Mouse (Mus musculus) heart, embryonic 13.5 days (tissue): ENCODE results near the gene Tmcc1. TPM values are rescaled to one million over a fixed set of nuclear protein-coding genes. Genes with fewer than 3 reads are reported as not detected.
A peak's percentile ranks its signal among the peaks of the same experiment; 100 is the strongest.

Experiments
- ATAC-seq: fragments of 200-750 bp; cut with Nextera tagmentation; 2 replicates; pipeline ENCODE4 v1.8.0; 2017; ENCODE audit warnings: moderate TSS enrichment; ENCODE audit not compliant: insufficient number of reproducible peaks, low FRiP score, low TSS enrichment; ENCODE audit errors: extremely low read depth
- H3K27ac ChIP-seq: fragments of 300-500 bp; sonication (generic); replicated peaks from 2 replicates; pipeline ENCODE4 v1.5.1; 2015; ENCODE audit warnings: moderate library complexity, mild to moderate bottlenecking, inconsistent platforms
- H3K27me3 ChIP-seq: fragments of 300-500 bp; sonication (generic); replicated peaks from 2 replicates; pipeline ENCODE4 v1.6.1; 2015; ENCODE audit warnings: mild to moderate bottlenecking, inconsistent platforms
- H3K36me3 ChIP-seq: fragments of 300-500 bp; sonication (generic); 2 replicates; pipeline ENCODE4 v1.6.1; 2015; ENCODE audit warnings: mild to moderate bottlenecking, inconsistent platforms
- H3K4me1 ChIP-seq: fragments of 300-500 bp; sonication (generic); 2 replicates; pipeline ENCODE4 v1.6.1; 2015; ENCODE audit warnings: inconsistent platforms
- H3K4me2 ChIP-seq: fragments of 300-500 bp; sonication (generic); 2 replicates; pipeline ENCODE4 v1.6.1; 2015; ENCODE audit warnings: inconsistent platforms, mild to moderate bottlenecking, moderate library complexity
- H3K4me3 ChIP-seq: fragments of 300-500 bp; sonication (generic); 2 replicates; pipeline ENCODE4 v1.5.1; 2015; ENCODE audit warnings: moderate library complexity, mild to moderate bottlenecking, inconsistent platforms
- H3K9ac ChIP-seq: fragments of 300-500 bp; sonication (generic); 2 replicates; pipeline ENCODE4 v1.6.1; 2015; ENCODE audit warnings: inconsistent platforms, mild to moderate bottlenecking, moderate library complexity
- H3K9me3 ChIP-seq: fragments of 300-500 bp; sonication (generic); 2 replicates; pipeline ENCODE4 v1.6.1; 2016; ENCODE audit warnings: inconsistent platforms
- WGBS: fragments of 180-500 bp; shearing (Covaris S2); methylation state at CpG from one replicate; pipeline ENCODE4 v1.1.7; 2015; ENCODE audit warnings: mixed read lengths; 5-methylcytosine and 5-hydroxymethylcytosine counted together
- polyA plus RNA-seq: library from polyadenylated mRNA; unstranded; fragments of >200 nt; fragmentation: Nextera tagmentation; extraction: Ambion mirVana; gene quantifications from 2 replicates; pipeline ENCODE4 v1.2.1, GENCODE M21; 2015

The Tmcc1 gene
- polyA plus RNA-seq, 1 experiment from 2014 or later, result 10.5 TPM

GRCm38 (mm10) chr6:116010541-116010940 lies 182.7 kb downstream of the Tmcc1 start:
- no peak overlapping the region for H3K27ac ChIP-seq
- H3K4me2 ChIP-seq, result no peak overlapping the region
- no peaks in the 10 kb centered on the region for H3K9me3 ChIP-seq
- no peak for ATAC-seq
- H3K36me3 ChIP-seq, result no peaks in the 10 kb centered on the region
- no peak overlapping the region for H3K9ac ChIP-seq
- H3K4me3 ChIP-seq, result no peak overlapping the region
- H3K4me1 ChIP-seq, result peaks cover 28% of the 10 kb centered on the region
- 2% methylated on average over 6 of the region's 6 CpGs for WGBS
- H3K27me3 ChIP-seq, result no peaks in the 10 kb centered on the region

- H3K9me3 ChIP-seq, result no peaks in the 10 kb centered on the region
- peak overlapping the region; percentile 37 for H3K27ac ChIP-seq
- H3K27me3 ChIP-seq, result no peaks in the 10 kb centered on the region
- no peak overlapping the region for H3K9ac ChIP-seq
- H3K4me2 ChIP-seq, result no peak overlapping the region
- ATAC-seq, result no peak
- 55% methylated on average over 12 of the region's 12 CpGs for WGBS
- no peak overlapping the region for H3K4me3 ChIP-seq
- peaks cover 34% of the 10 kb centered on the region for H3K4me1 ChIP-seq
- no peaks in the 10 kb centered on the region for H3K36me3 ChIP-seq
Observed at GRCm38 (mm10) chr6:116009426-116009825, 183.9 kb downstream of the Tmcc1 start.

- Histone ChIP-seq H3K4me2 (peak overlapping the region; percentile 35), H3K27ac (no peak overlapping the region; the same call in 1 of the 2 replicates), H3K9ac (no peak overlapping the region), H3K4me3 (no peak overlapping the region), H3K27me3 (no peaks in the 10 kb centered on the region), H3K9me3 (no peaks in the 10 kb centered on the region), H3K4me1 (peaks cover 49% of the 10 kb centered on the region), H3K36me3 (no peaks in the 10 kb centered on the region)
- no peak for ATAC-seq
- 18% methylated on average over 9 of the region's 9 CpGs for WGBS
Observed at GRCm38 (mm10) chr6:116007561-116008173, 185.6 kb downstream of the Tmcc1 start.

- 29% methylated on average over 9 of the region's 9 CpGs for WGBS
- H3K4me2 ChIP-seq, result no peak overlapping the region
- peak overlapping the region; percentile 47 for H3K9ac ChIP-seq
- no peak overlapping the region for H3K4me3 ChIP-seq
- no peaks in the 10 kb centered on the region for H3K9me3 ChIP-seq
- H3K36me3 ChIP-seq, result no peaks in the 10 kb centered on the region
- H3K4me1 ChIP-seq, result peaks cover 55% of the 10 kb centered on the region
- 0 out of 2 replicates have a peak, but pooled peaks have one; percentile 12 for ATAC-seq
- H3K27me3 ChIP-seq, result no peaks in the 10 kb centered on the region
- peak overlapping the region; percentile 86 for H3K27ac ChIP-seq
Observed at GRCm38 (mm10) chr6:116006731-116007130, 186.6 kb downstream of the Tmcc1 start.

GRCm38 (mm10) chr6:116005959-116006288 lies 187.4 kb downstream of the Tmcc1 start:
- peaks cover 55% of the 10 kb centered on the region for H3K4me1 ChIP-seq
- H3K4me3 ChIP-seq, result no peak overlapping the region
- no peaks in the 10 kb centered on the region for H3K27me3 ChIP-seq
- H3K27ac ChIP-seq, result peak overlapping the region; percentile 86
- no peaks in the 10 kb centered on the region for H3K9me3 ChIP-seq
- no peak overlapping the region for H3K4me2 ChIP-seq
- H3K9ac ChIP-seq, result no peak overlapping the region; the same call in 1 of the 2 replicates
- 81% methylated on average over 4 of the region's 4 CpGs for WGBS
- H3K36me3 ChIP-seq, result no peaks in the 10 kb centered on the region
- no peak for ATAC-seq

- Histone ChIP-seq H3K9me3 (no peaks in the 10 kb centered on the region), H3K27me3 (no peaks in the 10 kb centered on the region), H3K4me1 (peaks cover 53% of the 10 kb centered on the region), H3K4me2 (no peak overlapping the region), H3K4me3 (no peak overlapping the region), H3K36me3 (no peaks in the 10 kb centered on the region), H3K9ac (no peak overlapping the region), H3K27ac (peak overlapping the region; percentile 86)
- WGBS, result 73% methylated on average over 17 of the region's 17 CpGs
- no peak for ATAC-seq
Observed at GRCm38 (mm10) chr6:116005275-116005958, 187.9 kb downstream of the Tmcc1 start.

- Histone ChIP-seq H3K4me2 (no peak overlapping the region), H3K4me3 (no peak overlapping the region), H3K36me3 (no peaks in the 10 kb centered on the region), H3K9me3 (no peaks in the 10 kb centered on the region), H3K27me3 (no peaks in the 10 kb centered on the region), H3K4me1 (peaks cover 53% of the 10 kb centered on the region), H3K9ac (peak overlapping the region; percentile 59; the same call in 1 of the 2 replicates), H3K27ac (peak overlapping the region; percentile 86)
- no peak for ATAC-seq
- WGBS, result 87% methylated on average over 6 of the region's 6 CpGs
Observed at GRCm38 (mm10) chr6:116004716-116005115, 188.6 kb downstream of the Tmcc1 start.

GRCm38 (mm10) chr6:116004069-116004468 lies 189.2 kb downstream of the Tmcc1 start:
- Histone ChIP-seq H3K36me3 (no peaks in the 10 kb centered on the region), H3K4me2 (0 out of 2 replicates have a peak overlapping the region, but pooled peaks have one; percentile 9), H3K9me3 (no peaks in the 10 kb centered on the region), H3K4me3 (no peak overlapping the region), H3K27me3 (no peaks in the 10 kb centered on the region), H3K4me1 (peaks cover 56% of the 10 kb centered on the region), H3K27ac (peak overlapping the region; percentile 86), H3K9ac (peak overlapping the region; percentile 59; the same call in 1 of the 2 replicates)
- 11% methylated on average over 7 of the region's 7 CpGs for WGBS
- ATAC-seq, result no peak

GRCm38 (mm10) chr6:116003516-116003915 lies 189.8 kb downstream of the Tmcc1 start:
- no peaks in the 10 kb centered on the region for H3K36me3 ChIP-seq
- H3K27me3 ChIP-seq, result no peaks in the 10 kb centered on the region
- no peak for ATAC-seq
- peak overlapping the region; percentile 59; the same call in 1 of the 2 replicates for H3K9ac ChIP-seq
- H3K4me1 ChIP-seq, result peaks cover 62% of the 10 kb centered on the region
- peak overlapping the region; percentile 86 for H3K27ac ChIP-seq
- H3K4me2 ChIP-seq, result 0 out of 2 replicates have a peak overlapping the region, but pooled peaks have one; percentile 9
- H3K4me3 ChIP-seq, result no peak overlapping the region
- H3K9me3 ChIP-seq, result no peaks in the 10 kb centered on the region
- WGBS, result 49% methylated on average over 5 of the region's 5 CpGs

GRCm38 (mm10) chr6:116002311-116003104 lies 190.8 kb downstream of the Tmcc1 start:
- WGBS, result 65% methylated on average over 12 of the region's 12 CpGs
- Histone ChIP-seq H3K9ac (peak overlapping the region; percentile 3; the same call in 1 of the 2 replicates), H3K9me3 (no peaks in the 10 kb centered on the region), H3K4me1 (peaks cover 65% of the 10 kb centered on the region), H3K4me2 (no peak overlapping the region), H3K27me3 (no peaks in the 10 kb centered on the region), H3K36me3 (no peaks in the 10 kb centered on the region), H3K4me3 (no peak overlapping the region), H3K27ac (peak overlapping the region; percentile 61)
- ATAC-seq, result no peak

- Histone ChIP-seq H3K27me3 (no peaks in the 10 kb centered on the region), H3K36me3 (no peaks in the 10 kb centered on the region), H3K4me3 (no peak overlapping the region), H3K9me3 (no peaks in the 10 kb centered on the region), H3K4me1 (peaks cover 65% of the 10 kb centered on the region), H3K27ac (no peak overlapping the region), H3K4me2 (no peak overlapping the region), H3K9ac (no peak overlapping the region)
- no peak for ATAC-seq
- WGBS, result 75% methylated on average over 5 of the region's 5 CpGs
Observed at GRCm38 (mm10) chr6:116000851-116001250, 192.4 kb downstream of the Tmcc1 start.
